Mouse (Mus musculus) liver, adult 2 months (tissue): ENCODE results near the gene Syt13.

Source experiments
- CTCF ChIP-seq: fragments of 200-500 bp; IDR thresholded peaks from 2 replicates; pipeline ENCODE4 v1.5.1; 2011; ENCODE audit warnings: low read depth, low read length, control low read depth
- POLR2A ChIP-seq: fragments of 200-500 bp; IDR thresholded peaks from 2 replicates; pipeline ENCODE4 v1.6.1; 2011; ENCODE audit warnings: low read length, control low read depth; ENCODE audit not compliant: insufficient read depth; ENCODE audit errors: extremely low read depth

DNA sequence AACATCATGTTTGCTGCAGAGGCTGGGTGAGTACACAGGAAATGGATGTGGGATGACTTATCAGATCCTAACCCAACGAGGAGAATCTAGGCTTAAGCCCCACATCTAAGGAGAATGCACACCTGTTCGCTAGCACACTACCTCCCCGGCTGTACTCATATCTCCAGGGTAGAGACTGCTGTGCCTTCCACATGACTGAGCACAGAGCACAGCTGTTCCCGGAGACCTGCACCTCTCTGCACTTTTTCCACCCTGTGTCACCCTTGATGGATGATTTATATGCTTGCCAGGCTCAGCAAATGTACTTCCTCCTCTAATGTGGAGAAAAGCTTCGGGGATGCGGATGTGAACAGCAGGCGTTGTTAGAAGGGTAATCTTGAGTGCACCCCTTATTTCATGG is 16.2 kb downstream of the Syt13 start:
- TF ChIP-seq CTCF (no peak), POLR2A (no peak)
